In the genomic region with DNA sequence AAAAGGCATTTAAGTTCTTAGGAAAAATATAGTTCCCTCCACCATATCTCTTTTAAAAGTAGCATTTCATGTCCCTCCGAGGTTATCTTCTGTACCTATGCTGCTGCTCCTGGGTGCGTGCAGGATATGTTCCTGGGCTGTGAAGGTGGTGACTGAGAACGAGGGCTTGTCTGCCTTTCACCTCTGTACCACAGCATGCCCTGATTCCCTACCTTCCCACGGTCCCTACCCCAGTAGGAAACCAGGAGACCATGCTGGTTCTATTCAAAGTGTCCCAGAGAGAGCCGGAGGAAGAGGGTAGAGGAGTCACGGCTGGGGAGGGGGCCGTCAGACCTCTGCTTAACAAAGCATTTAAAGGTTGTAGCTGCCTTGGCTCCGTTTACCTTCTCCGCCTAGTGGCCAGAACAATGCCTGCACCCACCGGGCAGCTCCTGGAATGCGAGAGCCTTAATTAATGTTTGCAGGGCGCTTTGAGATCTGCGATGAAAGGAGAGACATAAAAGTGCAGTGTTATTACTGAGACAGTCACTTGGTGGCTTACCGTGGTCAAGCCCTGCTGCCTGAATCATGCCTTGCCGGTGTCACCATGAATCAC, we compare ENCODE assay signal across 8 mouse cellular contexts. TPM values are rescaled to one million over a fixed set of nuclear protein-coding genes. Genes with fewer than 3 reads are reported as not detected.
DNase-seq lines count a peak whose midpoint lies in the region; ATAC-seq and TF ChIP-seq lines count a peak whose summit lies in the region.

No protein-coding gene starts in this region.

- H3K4me3 ChIP-seq in lung, adult 2 months (replicated peaks; ENCODE audit: extremely low read depth, low read depth, low read length) = no peak overlapping the region
- peak overlapping the region; percentile 5; the same call in 1 of the 2 replicates for H3K4me3 ChIP-seq in forebrain, embryonic 16.5 days (replicated peaks; ENCODE audit: low read length)
- no peak overlapping the region for H3K4me3 ChIP-seq in kidney, adult 2 months (ENCODE audit: insufficient read depth, low read depth, low read length)

- no peaks in the 10 kb centered on the region for H3K4me1 ChIP-seq in lung, adult 2 months (ENCODE audit: control insufficient read depth, insufficient read depth, low read length)
- peaks cover 13% of the 10 kb centered on the region for H3K4me1 ChIP-seq in forebrain, embryonic 16.5 days (replicated peaks; ENCODE audit: control insufficient read depth, insufficient read depth, low read length)
- no peaks in the 10 kb centered on the region for H3K4me1 ChIP-seq in kidney, adult 2 months (ENCODE audit: control insufficient read depth, insufficient read depth, low read length)

- no peak for TF ChIP-seq POLR2A in lung, adult 2 months (IDR thresholded peaks at IDR 0.05; ENCODE audit: borderline replicate concordance, extremely low read depth, low read depth, low read length)
- no peak for TF ChIP-seq POLR2A in kidney, adult 2 months (IDR thresholded peaks at IDR 0.05; ENCODE audit: low read depth, low read length)

- H3K27ac ChIP-seq in forebrain, embryonic 16.5 days (ENCODE audit: low read length) = no peak overlapping the region
- H3K27ac ChIP-seq in kidney, adult 2 months (ENCODE audit: insufficient read depth, low read depth, low read length) = no peak overlapping the region

- peak; percentile 76 for TF ChIP-seq CTCF in lung, adult 2 months (IDR thresholded peaks at IDR 0.05; ENCODE audit: insufficient read depth, low read length)
- peak; percentile 80 for TF ChIP-seq CTCF in kidney, adult 2 months (conservative IDR thresholded peaks at IDR 0.05; ENCODE audit: insufficient read depth, insufficient read length, low read depth, low read length)

- H3K9me3 ChIP-seq in forebrain, embryonic 16.5 days (ENCODE audit: control insufficient read depth, low read length) = no peaks in the 10 kb centered on the region

- WGBS in lung, adult 2 months = 5% methylated on average over 15 of the region's 15 CpGs
- 1% methylated on average over 15 of the region's 15 CpGs for WGBS in forebrain, embryonic 16.5 days
- 3% methylated on average over 15 of the region's 15 CpGs for WGBS in kidney, adult 2 months

- no peaks in the 10 kb centered on the region for H3K36me3 ChIP-seq in forebrain, embryonic 16.5 days (ENCODE audit: control insufficient read depth, insufficient read depth)
- no peaks in the 10 kb centered on the region for H3K36me3 ChIP-seq in kidney, adult 2 months (ENCODE audit: control insufficient read depth, insufficient read depth, low read length)

- no peak overlapping the region for H3K9ac ChIP-seq in forebrain, embryonic 16.5 days (replicated peaks; ENCODE audit: low read depth, low read length)

- DNase-seq in lung, adult 2 months = peak; percentile 35
- no peak for DNase-seq in lung, postnatal 25 days (ENCODE audit: low spot score)
- peak; percentile 52 for DNase-seq in brain, adult 2 months (ENCODE audit: low read depth, low spot score)
- peak; percentile 43 for DNase-seq in kidney, adult 2 months
- DNase-seq in testis, postnatal 10 days (ENCODE audit: low spot score) = peak; percentile 59
- no peak for DNase-seq in layer of hippocampus, adult 18-20 months (ENCODE audit: low spot score in 2 of 2)

- peak; percentile 64 for ATAC-seq in forebrain, embryonic 16.5 days
- ATAC-seq in megakaryocyte, adult 5-6 weeks (ENCODE audit: poor library complexity, severe bottlenecking) = peak; percentile 38; the same call in 1 of the 2 replicates

- peak overlapping the region; percentile 37 for H3K4me2 ChIP-seq in forebrain, embryonic 16.5 days (ENCODE audit: low read length)

- H3K27me3 ChIP-seq in forebrain, embryonic 16.5 days (replicated peaks; ENCODE audit: control insufficient read depth, insufficient read depth, low read length) = peaks cover 14% of the 10 kb centered on the region
- H3K27me3 ChIP-seq in kidney, adult 2 months (replicated peaks; ENCODE audit: control insufficient read depth, insufficient read depth, low read length) = no peaks in the 10 kb centered on the region

RNA-seq across cellular contexts. Expression of a gene that starts 0.8 kb away (rescaled TPM):
- polyA plus RNA-seq in lung, adult 2 months (2012; rRNA removed) = 0.03 and 0.04 TPM in 2 replicates
- 0.06 and 0.22 TPM in 2 replicates for polyA plus RNA-seq in forebrain, embryonic 16.5 days (2015; fragmentation: Nextera tagmentation; extraction: Ambion mirVana)
- 0.01 TPM in 1 of 2 replicates, not detected in the other for polyA plus RNA-seq in kidney, adult 2 months (2012; rRNA removed)
- total RNA-seq in megakaryocyte, adult 5-6 weeks (2015) = not detected in 2 replicates
- total RNA-seq in megakaryocyte, adult 5-6 weeks (2017) = not detected in 2 replicates
- total RNA-seq in layer of hippocampus, adult 18-20 months (2021) = under 1 TPM in 1 of 2 experiments, not detected in 1; 0.05 TPM

RNA-seq across cellular contexts. Expression of a gene that starts 16.5 kb away (rescaled TPM):
- polyA plus RNA-seq in lung, adult 2 months (2012; rRNA removed) = 0.34 and 1.0 TPM in 2 replicates
- polyA plus RNA-seq in forebrain, embryonic 16.5 days (2015; fragmentation: Nextera tagmentation; extraction: Ambion mirVana) = not detected in 2 replicates
- 0.42 and 0.52 TPM in 2 replicates for polyA plus RNA-seq in kidney, adult 2 months (2012; rRNA removed)
- total RNA-seq in megakaryocyte, adult 5-6 weeks (2015) = not detected in 2 replicates
- not detected in 2 replicates for total RNA-seq in megakaryocyte, adult 5-6 weeks (2017)
- total RNA-seq in layer of hippocampus, adult 18-20 months (2021) = not detected

RNA-seq across cellular contexts. Expression of a gene that starts 26.7 kb away (rescaled TPM):
- polyA plus RNA-seq in lung, adult 2 months (2012; rRNA removed) = 4.3 and 6.5 TPM in 2 replicates
- 0.21 and 0.28 TPM in 2 replicates for polyA plus RNA-seq in forebrain, embryonic 16.5 days (2015; fragmentation: Nextera tagmentation; extraction: Ambion mirVana)
- 0.04 and 0.14 TPM in 2 replicates for polyA plus RNA-seq in kidney, adult 2 months (2012; rRNA removed)
- 0.07 and 0.38 TPM in 2 replicates for total RNA-seq in megakaryocyte, adult 5-6 weeks (2015)
- total RNA-seq in megakaryocyte, adult 5-6 weeks (2017) = not detected in 2 replicates
- total RNA-seq in layer of hippocampus, adult 18-20 months (2021) = 1 to 10 TPM; 1.3 to 1.7 TPM

Comparison
In these comparisons a context has a peak if more than half of its experiments do, and no peak if none do; other contexts are left out.
1. DNase-seq: peak in lung, adult 2 months (single experiment), brain, adult 2 months (single experiment), kidney, adult 2 months (single experiment) and testis, postnatal 10 days (single experiment); none in lung, postnatal 25 days (single experiment) and layer of hippocampus, adult 18-20 months (0 of 2).